Mouse (Mus musculus) stomach, postnatal 0 days (tissue): Measurements from ENCODE around the gene Pde6d. TPM values are rescaled to one million over a fixed set of nuclear protein-coding genes. Genes with fewer than 3 reads are reported as not detected.
A peak's percentile ranks its signal among the peaks of the same experiment; 100 is the strongest.

Experiments
- ATAC-seq: fragments of 200-750 bp; cut with Nextera tagmentation; 2 replicates; pipeline ENCODE4 v1.8.0; 2017; ENCODE audit not compliant: low FRiP score, low TSS enrichment
- DNase-seq: peaks from one replicate; pipeline ENCODE4 v3.0.0-alpha.2; 2016; ENCODE audit warnings: low spot score
- H3K27ac ChIP-seq: fragments of 300-500 bp; sonication (generic); replicated peaks from 2 replicates; pipeline ENCODE4 v1.5.1; 2014; ENCODE audit warnings: mild to moderate bottlenecking, control low read depth
- H3K27me3 ChIP-seq: fragments of 300-500 bp; sonication (generic); 2 replicates; pipeline ENCODE4 v1.6.1; 2014; ENCODE audit warnings: low read length; ENCODE audit not compliant: control insufficient read depth, insufficient read depth
- H3K36me3 ChIP-seq: fragments of 300-500 bp; sonication (generic); 2 replicates; pipeline ENCODE4 v1.6.1; 2014; ENCODE audit warnings: low read length, mixed read lengths; ENCODE audit not compliant: control insufficient read depth, insufficient read depth
- H3K4me1 ChIP-seq: fragments of 300-500 bp; sonication (generic); replicated peaks from 2 replicates; pipeline ENCODE4 v1.6.1; 2014; ENCODE audit warnings: antibody characterized with exemption; ENCODE audit not compliant: control insufficient read depth, insufficient read depth
- H3K4me2 ChIP-seq: fragments of 300-500 bp; sonication (generic); replicated peaks from 2 replicates; pipeline ENCODE4 v1.6.1; 2014; ENCODE audit warnings: low read depth, mild to moderate bottlenecking, control low read depth, moderate library complexity
- H3K4me3 ChIP-seq: fragments of 300-500 bp; sonication (generic); 2 replicates; pipeline ENCODE4 v1.5.1; 2014; ENCODE audit warnings: low read depth, low read length, control low read depth
- H3K9ac ChIP-seq: fragments of 300-500 bp; sonication (generic); 2 replicates; pipeline ENCODE4 v1.6.1; 2014; ENCODE audit warnings: mild to moderate bottlenecking, low read length, control low read depth, mixed read lengths
- H3K9me3 ChIP-seq: fragments of 300-500 bp; sonication (generic); 2 replicates; pipeline ENCODE4 v1.6.1; 2016; ENCODE audit warnings: low read length; ENCODE audit not compliant: control insufficient read depth
- CTCF ChIP-seq: IDR thresholded peaks from 2 replicates; pipeline ENCODE4 v1.5.1; 2016; ENCODE audit warnings: antibody characterized with exemption, low read depth, mild to moderate bottlenecking, moderate library complexity
- EP300 ChIP-seq: optimal IDR thresholded peaks from 2 replicates; pipeline ENCODE3; 2016; ENCODE audit warnings: antibody characterized with exemption
- WGBS: fragments of 180-500 bp; shearing (Covaris S2); extraction: QIAGEN DNeasy Blood & Tissue Kit; methylation state at CpG from one replicate; pipeline ENCODE4 v1.1.7; 2014; 5-methylcytosine and 5-hydroxymethylcytosine counted together
- polyA plus RNA-seq: library from polyadenylated mRNA; unstranded; fragments of >200 nt; fragmentation: Nextera tagmentation; extraction: Ambion mirVana; gene quantifications from 2 replicates; pipeline ENCODE4 v1.2.1, GENCODE M21; 2015

The Pde6d gene
- polyA plus RNA-seq, 1 experiment from 2014 or later: 33.6 TPM

DNA sequence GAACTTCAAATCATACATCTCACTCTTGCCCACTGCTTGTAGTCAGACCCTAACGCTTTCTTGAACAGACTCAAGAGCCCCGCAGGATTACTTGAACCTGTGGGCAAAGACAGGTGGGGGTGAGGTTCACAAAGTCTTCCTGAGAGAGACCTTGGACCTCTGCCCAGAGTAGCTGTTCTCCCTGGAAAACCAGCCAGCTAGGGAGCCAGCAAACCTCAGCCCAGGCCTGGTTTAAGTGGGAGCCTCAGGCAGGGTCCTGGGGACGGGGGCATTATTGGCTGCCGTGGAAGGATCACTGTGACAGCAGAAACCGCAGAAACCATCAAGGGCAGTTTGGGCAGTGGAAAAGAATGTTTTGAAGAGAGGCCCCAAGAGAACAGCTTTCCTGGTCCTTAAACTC, 85.1 kb downstream of the Pde6d start:
- H3K4me3 ChIP-seq: no peak overlapping the region
- H3K27me3 ChIP-seq: no peaks in the 10 kb centered on the region
- H3K4me1 ChIP-seq: peaks cover 17% of the 10 kb centered on the region; the same call in 1 of the 2 replicates
- H3K9me3 ChIP-seq: no peaks in the 10 kb centered on the region
- H3K9ac ChIP-seq: 0 out of 2 replicates have a peak overlapping the region, but pooled peaks have one; percentile 38
- peak overlapping the region; percentile 83 for H3K27ac ChIP-seq
- no peak for TF ChIP-seq CTCF
- TF ChIP-seq EP300: no peak
- DNase-seq (no peak), ATAC-seq (no peak)
- 46% methylated on average over 5 of the region's 5 CpGs for WGBS
- H3K4me2 ChIP-seq: no peak overlapping the region
- H3K36me3 ChIP-seq: no peaks in the 10 kb centered on the region

DNA sequence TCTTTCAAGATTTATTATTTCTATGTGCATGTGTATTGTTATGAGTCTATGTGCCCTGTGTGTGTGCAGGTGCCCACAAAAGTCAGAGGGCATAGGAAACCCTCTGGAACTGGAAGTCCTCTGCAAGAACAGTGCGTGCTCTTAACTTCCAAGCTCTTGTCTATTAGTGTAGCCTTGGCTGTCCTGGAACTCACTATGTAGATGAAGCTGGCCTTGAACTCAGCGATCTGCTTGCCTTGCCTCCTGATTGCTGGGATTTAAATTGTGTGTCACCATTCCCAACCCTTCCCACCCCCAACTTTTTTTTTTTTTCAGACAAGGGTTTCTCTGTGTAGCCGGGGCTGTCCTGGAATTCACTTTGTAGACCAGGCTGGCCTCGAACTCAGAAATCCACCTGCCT, 86.1 kb downstream of the Pde6d start:
- Histone ChIP-seq H3K4me2 (no peak overlapping the region), H3K9ac (no peak overlapping the region)
- ATAC-seq: no peak

GRCm38 (mm10) chr1:86493783-86494182, 88.6 kb downstream of the Pde6d start:
- Histone ChIP-seq H3K9ac (no peak overlapping the region), H3K36me3 (no peaks in the 10 kb centered on the region), H3K27ac (no peak overlapping the region), H3K27me3 (no peaks in the 10 kb centered on the region), H3K4me3 (no peak overlapping the region), H3K4me1 (peaks cover 18% of the 10 kb centered on the region), H3K4me2 (no peak overlapping the region), H3K9me3 (no peaks in the 10 kb centered on the region)
- ATAC-seq (no peak), DNase-seq (no peak)
- TF ChIP-seq EP300 (no peak), CTCF (no peak)
- WGBS: 80% methylated on average over 3 of the region's 3 CpGs

More for the DNA sequence above, 86.1 kb downstream of the Pde6d start:
- no peak overlapping the region for H3K4me3 ChIP-seq
- no peaks in the 10 kb centered on the region for H3K36me3 ChIP-seq
- H3K4me1 ChIP-seq: peaks cover 23% of the 10 kb centered on the region; the same call in 1 of the 2 replicates
- H3K27ac ChIP-seq: no peak overlapping the region
- no peak for TF ChIP-seq CTCF
- TF ChIP-seq EP300: no peak
- H3K9me3 ChIP-seq: no peaks in the 10 kb centered on the region
- WGBS: 85% methylated on average over 4 of the region's 4 CpGs
- no peak for DNase-seq
- H3K27me3 ChIP-seq: no peaks in the 10 kb centered on the region

Other genes starting within 250 kb of the Pde6d start
- gene Ncl, start 223.2 kb downstream of the Pde6d start, polyA plus RNA-seq: 198 and 202 TPM in 2 replicates
- gene Nmur1, start 156.4 kb downstream of the Pde6d start, polyA plus RNA-seq: 0.52 and 0.56 TPM in 2 replicates
- not detected in 2 replicates for gene Tex44, start 156.3 kb downstream of the Pde6d start, polyA plus RNA-seq
- 1,436 and 1,585 TPM in 2 replicates for gene Ptma, start 55.9 kb downstream of the Pde6d start, polyA plus RNA-seq
- 14.9 and 16.2 TPM in 2 replicates for gene Cops7b, start 275 bp upstream of the Pde6d start, polyA plus RNA-seq
- gene Nppc, start 87.9 kb upstream of the Pde6d start, polyA plus RNA-seq: 3.5 and 4.1 TPM in 2 replicates
- 12.3 and 13.4 TPM in 2 replicates for gene Dis3l2, start 121.2 kb upstream of the Pde6d start, polyA plus RNA-seq